Mouse (Mus musculus) liver, embryonic 15.5 days (tissue): ENCODE measurements at regions not wholly inside any gene's neighbourhood (a gene's known extent, or its start where the extent isn't known, plus 50 kb on each side); places are given as distances from the start of the nearest gene placed in this dataset.

Experiments used
- ATAC-seq: fragments of 200-750 bp; cut with Nextera tagmentation; 2 replicates; pipeline ENCODE4 v1.8.0; 2017; ENCODE audit warnings: moderate number of reproducible peaks, mild to moderate bottlenecking, moderate library complexity; ENCODE audit not compliant: insufficient read depth
- H3K27ac ChIP-seq: fragments of 300-500 bp; sonication (generic); replicated peaks from 2 replicates; pipeline ENCODE4 v1.5.1; 2015; ENCODE audit warnings: mild to moderate bottlenecking, inconsistent platforms
- H3K27me3 ChIP-seq: fragments of 300-500 bp; sonication (generic); 2 replicates; pipeline ENCODE4 v1.6.1; 2015; ENCODE audit warnings: mild to moderate bottlenecking, inconsistent platforms
- H3K36me3 ChIP-seq: fragments of 300-500 bp; sonication (generic); replicated peaks from 2 replicates; pipeline ENCODE4 v1.6.1; 2015; ENCODE audit warnings: moderate library complexity, mild to moderate bottlenecking, inconsistent platforms
- H3K4me1 ChIP-seq: fragments of 300-500 bp; sonication (generic); replicated peaks from 2 replicates; pipeline ENCODE4 v1.6.1; 2015; ENCODE audit warnings: inconsistent platforms
- H3K4me2 ChIP-seq: fragments of 300-500 bp; sonication (generic); 2 replicates; pipeline ENCODE4 v1.6.1; 2015; ENCODE audit warnings: moderate library complexity, mild to moderate bottlenecking, inconsistent platforms
- H3K4me3 ChIP-seq: fragments of 300-500 bp; sonication (generic); replicated peaks from 2 replicates; pipeline ENCODE4 v1.5.1; 2015; ENCODE audit warnings: mild to moderate bottlenecking, inconsistent platforms
- H3K9ac ChIP-seq: fragments of 300-500 bp; sonication (generic); 2 replicates; pipeline ENCODE4 v1.6.1; 2015; ENCODE audit warnings: moderate library complexity, mild to moderate bottlenecking, inconsistent platforms
- H3K9me3 ChIP-seq: fragments of 300-500 bp; sonication (generic); replicated peaks from 2 replicates; pipeline ENCODE4 v1.6.1; 2016; ENCODE audit warnings: inconsistent platforms
- WGBS: fragments of 180-500 bp; shearing (Covaris S2); methylation state at CpG from one replicate; pipeline ENCODE4 v1.1.7; 2015; ENCODE audit warnings: mixed read lengths; ENCODE audit not compliant: insufficient replicate concordance; 5-methylcytosine and 5-hydroxymethylcytosine counted together

GRCm38 (mm10) chr1:35587900-35588299 is 480.3 kb upstream of the Hs6st1 start:
- WGBS = 48% methylated on average over 2 of the region's 2 CpGs
- H3K27ac ChIP-seq = no peak overlapping the region

DNA sequence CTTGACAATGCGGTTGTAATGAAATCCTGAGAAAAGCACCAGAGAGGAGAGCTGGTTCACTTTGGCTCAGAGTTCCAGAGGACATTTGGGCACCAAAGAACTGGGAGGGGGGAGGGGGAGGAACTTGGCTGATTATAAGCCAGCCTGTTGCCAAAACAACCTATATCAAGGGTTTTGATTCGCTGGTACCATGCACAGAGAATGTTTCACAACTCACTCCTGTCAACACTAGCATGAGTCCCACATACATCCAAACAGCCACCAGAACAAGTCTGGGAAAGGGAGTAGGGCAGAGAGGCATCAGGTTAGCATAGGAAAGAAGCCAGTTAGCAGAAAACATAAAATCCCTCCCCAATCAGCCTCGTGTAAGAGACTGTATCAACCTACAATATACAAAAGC is 479.3 kb upstream of the Hs6st1 start:
- no peak overlapping the region for H3K4me2 ChIP-seq
- H3K36me3 ChIP-seq = no peaks in the 10 kb centered on the region
- no peaks in the 10 kb centered on the region for H3K27me3 ChIP-seq
- H3K9me3 ChIP-seq = no peaks in the 10 kb centered on the region
- no peak overlapping the region for H3K9ac ChIP-seq
- H3K27ac ChIP-seq = no peak overlapping the region
- 61% methylated on average over 3 of the region's 3 CpGs for WGBS
- no peak for ATAC-seq
- no peak overlapping the region for H3K4me3 ChIP-seq
- no peaks in the 10 kb centered on the region for H3K4me1 ChIP-seq

More at GRCm38 (mm10) chr1:35587900-35588299, 480.3 kb upstream of the Hs6st1 start:
- ATAC-seq = no peak
- Histone ChIP-seq H3K9me3 (no peaks in the 10 kb centered on the region), H3K4me1 (no peaks in the 10 kb centered on the region), H3K36me3 (no peaks in the 10 kb centered on the region), H3K4me3 (no peak overlapping the region), H3K9ac (no peak overlapping the region), H3K27me3 (no peaks in the 10 kb centered on the region), H3K4me2 (no peak overlapping the region)

GRCm38 (mm10) chr1:35600847-35601246 is 467.4 kb upstream of the Hs6st1 start:
- H3K36me3 ChIP-seq = no peaks in the 10 kb centered on the region
- no peaks in the 10 kb centered on the region for H3K4me1 ChIP-seq
- H3K27ac ChIP-seq = no peak overlapping the region

DNA sequence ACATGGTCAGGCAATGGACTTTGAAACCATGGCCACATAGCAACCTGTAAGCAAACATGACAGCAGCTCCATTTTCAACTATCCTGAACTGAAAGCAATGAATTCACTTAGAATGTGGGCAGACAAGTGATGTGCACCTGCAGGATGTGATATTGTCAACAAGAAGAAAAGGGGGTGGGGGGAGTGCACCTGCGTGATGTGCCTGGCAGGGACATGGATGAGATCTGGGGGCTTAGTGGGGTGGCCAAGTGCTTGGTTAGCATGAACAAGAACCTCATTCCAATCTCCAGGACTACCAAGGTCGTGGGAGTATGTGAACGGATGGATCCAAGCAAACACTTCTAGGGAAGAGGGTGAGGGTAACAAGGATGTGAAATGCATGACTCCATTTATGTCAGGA is 453.1 kb upstream of the Hs6st1 start:
- WGBS = 51% methylated on average over 3 of the region's 3 CpGs

More at GRCm38 (mm10) chr1:35600847-35601246, 467.4 kb upstream of the Hs6st1 start:
- Histone ChIP-seq H3K27me3 (no peaks in the 10 kb centered on the region), H3K4me3 (no peak overlapping the region), H3K4me2 (no peak overlapping the region), H3K9me3 (no peaks in the 10 kb centered on the region), H3K9ac (no peak overlapping the region)
- WGBS = 66% methylated on average over 3 of the region's 3 CpGs
- ATAC-seq = no peak

DNA sequence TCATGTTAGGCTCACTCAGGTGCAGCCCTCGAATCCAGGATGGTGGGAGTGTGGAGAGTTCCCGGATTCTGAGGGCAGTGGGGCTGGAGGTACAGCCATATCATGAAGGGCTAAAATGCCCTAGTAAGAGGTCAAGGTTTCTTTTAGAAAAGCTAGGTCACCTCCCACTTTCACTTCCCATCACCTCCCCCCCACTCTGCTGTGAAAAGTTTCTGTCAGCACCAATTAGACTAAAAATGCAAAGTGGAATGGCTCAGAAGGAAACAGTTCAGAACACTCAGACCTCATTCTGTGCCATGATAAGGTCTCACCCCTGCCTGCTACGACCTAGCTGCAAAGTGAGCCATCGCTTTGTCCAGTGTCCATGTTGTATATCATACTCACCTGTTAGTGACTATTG is 448.7 kb upstream of the Hs6st1 start:
- Histone ChIP-seq H3K27me3 (no peaks in the 10 kb centered on the region), H3K27ac (no peak overlapping the region), H3K36me3 (no peaks in the 10 kb centered on the region), H3K4me3 (no peak overlapping the region), H3K4me2 (no peak overlapping the region), H3K9ac (no peak overlapping the region), H3K9me3 (no peaks in the 10 kb centered on the region), H3K4me1 (no peaks in the 10 kb centered on the region)
- 46% methylated on average over 4 of the region's 4 CpGs for WGBS
- no peak for ATAC-seq

More for the DNA sequence above, 453.1 kb upstream of the Hs6st1 start:
- no peak overlapping the region for H3K9ac ChIP-seq
- no peak overlapping the region for H3K4me3 ChIP-seq
- H3K27me3 ChIP-seq = no peaks in the 10 kb centered on the region
- H3K4me1 ChIP-seq = no peaks in the 10 kb centered on the region
- H3K27ac ChIP-seq = no peak overlapping the region
- ATAC-seq = no peak
- H3K9me3 ChIP-seq = no peaks in the 10 kb centered on the region
- H3K36me3 ChIP-seq = no peaks in the 10 kb centered on the region
- no peak overlapping the region for H3K4me2 ChIP-seq

DNA sequence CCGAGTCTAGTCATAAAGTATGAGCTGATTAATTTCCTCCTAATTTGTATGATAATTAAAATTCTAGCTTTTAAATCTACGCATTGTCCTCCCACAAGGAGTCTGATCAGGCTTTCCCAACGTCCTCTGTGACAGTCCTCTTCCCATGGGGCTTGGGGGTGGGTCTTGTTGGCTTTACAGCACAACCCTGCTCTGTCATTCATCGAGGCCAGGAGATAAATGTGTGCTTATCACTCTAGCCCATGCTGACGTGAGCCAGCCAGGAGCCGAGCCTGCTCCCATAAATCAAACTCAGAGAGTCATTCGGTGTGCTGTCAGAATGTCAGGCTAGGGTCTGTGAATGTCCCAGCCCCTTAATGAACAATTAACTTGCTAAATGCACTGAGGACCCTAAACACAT is 425.6 kb upstream of the Hs6st1 start:
- Histone ChIP-seq H3K27me3 (no peaks in the 10 kb centered on the region), H3K4me2 (no peak overlapping the region), H3K9me3 (no peaks in the 10 kb centered on the region), H3K4me1 (no peaks in the 10 kb centered on the region), H3K4me3 (no peak overlapping the region), H3K36me3 (no peaks in the 10 kb centered on the region), H3K9ac (no peak overlapping the region), H3K27ac (no peak overlapping the region)
- 25% methylated on average over 7 of the region's 7 CpGs for WGBS
- no peak for ATAC-seq

DNA sequence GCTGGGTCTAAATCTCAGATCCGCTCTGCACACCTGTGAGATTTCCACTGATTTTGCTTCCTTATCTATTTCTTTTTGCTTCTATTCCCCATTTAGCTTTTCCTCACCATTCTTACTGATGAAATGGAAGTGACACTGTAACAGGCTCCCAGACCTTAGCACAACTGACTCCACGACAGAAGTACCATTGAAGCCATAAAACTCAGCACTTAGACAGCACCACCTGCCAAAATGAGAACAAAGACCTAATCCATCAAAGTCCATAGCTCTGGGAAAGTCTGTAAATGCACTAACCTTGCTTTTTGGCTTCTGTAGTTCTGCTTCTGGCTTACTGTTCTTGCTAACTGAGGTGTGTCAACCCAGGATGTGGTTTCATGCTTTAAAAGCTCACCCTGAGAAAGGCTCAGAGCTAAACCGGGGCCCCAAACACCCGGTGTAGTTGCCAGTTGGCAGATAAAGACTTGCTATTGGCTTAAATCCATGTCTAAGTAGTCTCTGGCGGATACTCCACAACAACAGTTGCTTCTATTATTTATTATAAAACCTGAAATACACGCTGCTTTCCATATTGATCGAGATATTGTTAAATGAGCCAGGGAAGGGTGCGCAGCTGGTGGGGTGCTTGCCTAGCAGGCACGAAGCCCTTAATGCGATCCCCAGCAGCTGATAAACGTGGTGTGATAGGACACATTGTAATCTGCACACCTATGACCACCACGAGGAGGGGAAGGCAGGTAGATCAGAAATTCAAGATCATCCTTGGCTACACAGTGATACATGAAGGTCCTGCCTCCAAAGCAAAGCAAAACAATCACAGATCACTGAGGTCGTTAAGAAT is 414.9 kb upstream of the Hs6st1 start:
- no peak overlapping the region for H3K4me2 ChIP-seq
- no peaks in the 10 kb centered on the region for H3K9me3 ChIP-seq
- H3K27me3 ChIP-seq = no peaks in the 10 kb centered on the region
- 49% methylated on average over 13 of the region's 13 CpGs for WGBS
- H3K27ac ChIP-seq = no peak overlapping the region
- ATAC-seq = no peak
- H3K9ac ChIP-seq = no peak overlapping the region
- no peaks in the 10 kb centered on the region for H3K36me3 ChIP-seq
- H3K4me1 ChIP-seq = no peaks in the 10 kb centered on the region
- H3K4me3 ChIP-seq = no peak overlapping the region

GRCm38 (mm10) chr1:35663006-35663405 is 405.2 kb upstream of the Hs6st1 start:
- ATAC-seq = no peak
- WGBS = 55% methylated on average over 4 of the region's 4 CpGs
- Histone ChIP-seq H3K4me3 (no peak overlapping the region), H3K27me3 (no peaks in the 10 kb centered on the region), H3K36me3 (no peaks in the 10 kb centered on the region), H3K9me3 (no peaks in the 10 kb centered on the region), H3K4me2 (no peak overlapping the region), H3K4me1 (no peaks in the 10 kb centered on the region), H3K9ac (no peak overlapping the region), H3K27ac (no peak overlapping the region)

DNA sequence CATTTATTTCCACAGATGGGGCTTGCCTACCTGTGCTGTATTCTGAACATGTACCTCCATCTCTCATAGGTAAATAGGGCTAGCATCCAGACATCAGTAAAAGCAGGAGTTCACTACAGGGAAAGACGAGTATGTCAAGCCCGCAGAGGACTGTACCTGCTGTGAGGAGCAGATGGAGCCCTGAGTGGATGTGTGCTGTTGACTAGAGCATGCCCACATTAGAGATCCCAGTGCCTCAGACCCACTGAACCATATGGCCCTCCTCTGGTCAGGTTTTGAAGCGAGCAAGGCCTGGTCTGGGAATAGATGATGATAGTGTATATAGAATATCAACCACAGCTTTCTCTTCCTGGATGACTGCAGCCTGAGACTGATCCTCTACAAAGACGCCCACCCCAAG is 394.7 kb upstream of the Hs6st1 start:
- Histone ChIP-seq H3K4me1 (no peaks in the 10 kb centered on the region), H3K4me2 (no peak overlapping the region), H3K9ac (no peak overlapping the region), H3K27ac (no peak overlapping the region), H3K4me3 (no peak overlapping the region), H3K27me3 (no peaks in the 10 kb centered on the region), H3K36me3 (no peaks in the 10 kb centered on the region), H3K9me3 (no peaks in the 10 kb centered on the region)
- ATAC-seq = no peak
- WGBS = 60% methylated on average over 4 of the region's 4 CpGs

DNA sequence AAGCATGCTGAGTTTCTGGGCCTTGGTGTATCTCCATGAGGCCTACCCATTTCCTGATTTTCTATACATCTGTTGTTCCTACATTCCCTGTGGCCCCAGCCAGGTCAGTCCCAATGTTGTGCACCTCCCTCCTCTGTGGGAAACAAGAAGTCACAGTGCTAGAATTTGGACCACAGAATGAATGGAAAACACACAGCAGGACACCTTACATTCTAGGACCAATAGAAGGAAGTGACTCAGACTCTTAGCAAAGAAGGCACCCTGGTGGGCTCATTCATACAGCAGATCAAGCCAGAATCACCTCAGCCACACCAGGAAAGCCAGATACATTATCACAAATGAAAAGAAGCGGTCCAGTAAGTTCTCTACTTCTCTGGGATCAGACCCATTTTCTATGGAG is 394.2 kb upstream of the Hs6st1 start:
- no peaks in the 10 kb centered on the region for H3K4me1 ChIP-seq
- no peaks in the 10 kb centered on the region for H3K9me3 ChIP-seq
- WGBS = 49% methylated on average over 1 of the region's 1 CpGs
- H3K4me2 ChIP-seq = no peak overlapping the region
- no peak overlapping the region for H3K4me3 ChIP-seq
- H3K27me3 ChIP-seq = no peaks in the 10 kb centered on the region
- no peak for ATAC-seq
- no peak overlapping the region for H3K27ac ChIP-seq
- no peak overlapping the region for H3K9ac ChIP-seq
- H3K36me3 ChIP-seq = no peaks in the 10 kb centered on the region

GRCm38 (mm10) chr1:35682511-35682949 is 385.7 kb upstream of the Hs6st1 start:
- no peak overlapping the region for H3K9ac ChIP-seq
- H3K4me3 ChIP-seq = no peak overlapping the region
- no peaks in the 10 kb centered on the region for H3K9me3 ChIP-seq
- H3K27me3 ChIP-seq = no peaks in the 10 kb centered on the region
- WGBS = 65% methylated on average over 8 of the region's 8 CpGs
- no peak overlapping the region for H3K27ac ChIP-seq
- no peak for ATAC-seq
- H3K36me3 ChIP-seq = no peaks in the 10 kb centered on the region
- no peaks in the 10 kb centered on the region for H3K4me1 ChIP-seq
- no peak overlapping the region for H3K4me2 ChIP-seq

GRCm38 (mm10) chr1:35685651-35686050 is 382.5 kb upstream of the Hs6st1 start:
- no peaks in the 10 kb centered on the region for H3K36me3 ChIP-seq
- no peaks in the 10 kb centered on the region for H3K27me3 ChIP-seq
- no peak overlapping the region for H3K27ac ChIP-seq
- H3K4me2 ChIP-seq = no peak overlapping the region
- no peaks in the 10 kb centered on the region for H3K4me1 ChIP-seq
- no peak for ATAC-seq
- H3K4me3 ChIP-seq = no peak overlapping the region
- H3K9ac ChIP-seq = no peak overlapping the region
- no peaks in the 10 kb centered on the region for H3K9me3 ChIP-seq
- WGBS = 43% methylated on average over 6 of the region's 6 CpGs
